Mouse (Mus musculus) mouse embryonic stem cell (cell line): ENCODE results near the gene Uba7.

Experiments used
- in situ Hi-C, 2 experiments: fragments of 300-500 bp; cut with MboI; formaldehyde crosslinking; loops; 1 replicate in 1 of 2; 3 replicates in 1 of 2; pipeline ENCODE4 v1.14.3; 2019 to 2020; ENCODE audit warnings: low sequenced_read_pairs in 2 of 2, low pct_unique_long_range_greater_than_20kb in 1 of 2, mixed read lengths in 1 of 2; ENCODE audit not compliant: unreplicated experiment in 1 of 2

Uba7 gene

GRCm38 (mm10) chr9:108027867-108028266 is 52.6 kb downstream of the Uba7 start:
- in situ Hi-C loops, result no loop called here

- in situ Hi-C loops, result no loop called here
These were observed 56.8 kb downstream of the Uba7 start for GRCm38 (mm10) chr9:108032126-108032525.
